Mouse (Mus musculus) embryonic facial prominence, embryonic 13.5 days (tissue): ENCODE data around the gene Nploc4. TPM values are rescaled to one million over a fixed set of nuclear protein-coding genes. Genes with fewer than 3 reads are reported as not detected.

Experiments
- ATAC-seq: fragments of 200-750 bp; cut with Nextera tagmentation; 2 replicates; pipeline ENCODE4 v1.8.0; 2017; ENCODE audit warnings: low read depth; ENCODE audit not compliant: insufficient number of reproducible peaks, insufficient read depth, low FRiP score, low TSS enrichment
- H3K27ac ChIP-seq: fragments of 300-500 bp; sonication (generic); 2 replicates; pipeline ENCODE4 v1.5.1; 2015; ENCODE audit warnings: moderate library complexity, mild to moderate bottlenecking, inconsistent platforms
- H3K27me3 ChIP-seq: fragments of 300-500 bp; sonication (generic); 2 replicates; pipeline ENCODE4 v1.6.1; 2015; ENCODE audit warnings: mild to moderate bottlenecking, inconsistent platforms
- H3K36me3 ChIP-seq: fragments of 300-500 bp; sonication (generic); 2 replicates; pipeline ENCODE4 v1.6.1; 2015; ENCODE audit warnings: mild to moderate bottlenecking, inconsistent platforms
- H3K4me1 ChIP-seq: fragments of 300-500 bp; sonication (generic); 2 replicates; pipeline ENCODE4 v1.6.1; 2015; ENCODE audit warnings: inconsistent platforms
- H3K4me2 ChIP-seq: fragments of 300-500 bp; sonication (generic); 2 replicates; pipeline ENCODE4 v1.6.1; 2015; ENCODE audit warnings: moderate library complexity, mild to moderate bottlenecking, inconsistent platforms
- H3K4me3 ChIP-seq: fragments of 300-500 bp; sonication (generic); 2 replicates; pipeline ENCODE4 v1.5.1; 2015; ENCODE audit warnings: mild to moderate bottlenecking, inconsistent platforms
- H3K9ac ChIP-seq: fragments of 300-500 bp; sonication (generic); 2 replicates; pipeline ENCODE4 v1.6.1; 2015; ENCODE audit warnings: mild to moderate bottlenecking, inconsistent platforms
- H3K9me3 ChIP-seq: fragments of 300-500 bp; sonication (generic); 2 replicates; pipeline ENCODE4 v1.6.1; 2016; ENCODE audit warnings: inconsistent platforms
- WGBS: fragments of 180-500 bp; shearing (Covaris S2); methylation state at CpG from one replicate; pipeline ENCODE4 v1.1.7; 2015; ENCODE audit warnings: mixed read lengths; 5-methylcytosine and 5-hydroxymethylcytosine counted together
- polyA plus RNA-seq: library from polyadenylated mRNA; unstranded; fragments of >200 nt; fragmentation: Nextera tagmentation; extraction: Ambion mirVana; gene quantifications from 2 replicates; pipeline ENCODE4 v1.2.1, GENCODE M21; 2015

Nploc4 gene
- polyA plus RNA-seq = 34.7 and 37.4 TPM in 2 replicates

DNA sequence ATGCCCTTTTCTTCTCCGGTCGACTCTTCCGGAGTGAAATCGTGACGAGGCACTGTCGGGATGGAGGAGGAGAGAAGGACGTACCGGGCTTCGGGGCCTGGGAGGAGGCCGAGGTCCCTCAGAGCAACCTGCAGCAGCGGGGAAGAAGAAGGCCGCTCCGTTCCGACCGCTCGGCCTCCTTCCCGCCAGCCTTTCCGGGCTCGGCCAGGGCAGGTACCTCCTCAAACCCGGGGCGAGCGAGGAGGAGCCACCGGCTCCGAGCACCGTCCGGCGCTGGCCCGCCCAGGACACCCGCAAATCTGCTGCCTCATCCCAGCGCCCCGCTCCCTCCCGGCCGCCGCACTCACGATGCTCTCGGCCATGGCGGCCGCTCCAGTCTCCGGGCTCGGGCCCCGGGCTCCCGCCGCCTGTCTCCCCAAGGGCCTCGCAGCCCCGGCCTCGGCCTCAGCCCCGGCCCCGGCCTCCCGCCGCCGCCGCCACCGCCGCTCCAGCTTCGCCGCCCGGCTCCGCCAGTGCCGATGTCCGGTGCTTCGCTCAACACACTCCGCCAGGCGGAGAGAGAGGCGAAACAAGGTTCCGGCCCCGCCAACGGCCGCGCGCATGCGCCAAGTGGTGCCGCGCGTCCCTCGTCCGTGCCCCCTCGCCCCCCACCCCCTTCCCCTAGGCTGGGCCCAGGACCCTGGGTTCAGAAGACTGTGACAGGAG is at the start of gene Nploc4:
Gene Nploc4 (minus strand): TSS at position 557 of the 705 bp plus-strand sequence.
- Histone ChIP-seq H3K4me2 (peak within 1 kb of the TSS; percentile 89), H3K4me1 (peaks cover 12% of the 10 kb centered on the region), H3K27ac (peak within 1 kb of the TSS; percentile 81), H3K27me3 (no peaks in the 10 kb centered on the region), H3K4me3 (peak within 1 kb of the TSS; percentile 99), H3K36me3 (peaks cover 28% of the 10 kb centered on the region), H3K9ac (peak within 1 kb of the TSS; percentile 98), H3K9me3 (no peaks in the 10 kb centered on the region)
- under 1% methylated on average over 77 of the region's 77 CpGs for WGBS
- ATAC-seq = peak; percentile 84

DNA sequence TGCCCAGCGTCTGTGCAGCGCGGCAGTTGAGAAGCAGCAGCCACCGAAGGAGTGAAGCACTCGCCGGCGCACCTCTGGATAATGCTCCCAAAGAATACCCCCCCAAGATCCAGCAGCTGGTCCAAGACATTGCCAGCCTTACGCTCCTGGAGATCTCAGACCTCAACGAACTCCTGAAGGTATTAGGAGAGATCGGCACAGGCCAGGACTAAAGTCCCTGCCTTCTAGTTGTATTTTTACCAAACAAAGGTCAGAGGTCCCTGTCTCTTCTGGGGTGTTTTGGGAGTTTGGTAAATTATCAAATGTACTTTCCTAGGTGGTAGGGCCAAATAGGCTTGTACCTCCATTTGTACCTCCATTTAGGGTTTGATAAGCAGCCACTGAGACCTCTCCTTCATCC is 47.7 kb upstream of the Nploc4 start:
- Histone ChIP-seq H3K4me2 (peak overlapping the region; percentile 73), H3K36me3 (peaks cover 76% of the 10 kb centered on the region), H3K4me3 (peak overlapping the region; percentile 98), H3K9me3 (no peaks in the 10 kb centered on the region), H3K27me3 (no peaks in the 10 kb centered on the region), H3K9ac (peak overlapping the region; percentile 96), H3K4me1 (peaks cover 19% of the 10 kb centered on the region), H3K27ac (peak overlapping the region; percentile 91)
- 8% methylated on average over 10 of the region's 10 CpGs for WGBS
- no peak for ATAC-seq

DNA sequence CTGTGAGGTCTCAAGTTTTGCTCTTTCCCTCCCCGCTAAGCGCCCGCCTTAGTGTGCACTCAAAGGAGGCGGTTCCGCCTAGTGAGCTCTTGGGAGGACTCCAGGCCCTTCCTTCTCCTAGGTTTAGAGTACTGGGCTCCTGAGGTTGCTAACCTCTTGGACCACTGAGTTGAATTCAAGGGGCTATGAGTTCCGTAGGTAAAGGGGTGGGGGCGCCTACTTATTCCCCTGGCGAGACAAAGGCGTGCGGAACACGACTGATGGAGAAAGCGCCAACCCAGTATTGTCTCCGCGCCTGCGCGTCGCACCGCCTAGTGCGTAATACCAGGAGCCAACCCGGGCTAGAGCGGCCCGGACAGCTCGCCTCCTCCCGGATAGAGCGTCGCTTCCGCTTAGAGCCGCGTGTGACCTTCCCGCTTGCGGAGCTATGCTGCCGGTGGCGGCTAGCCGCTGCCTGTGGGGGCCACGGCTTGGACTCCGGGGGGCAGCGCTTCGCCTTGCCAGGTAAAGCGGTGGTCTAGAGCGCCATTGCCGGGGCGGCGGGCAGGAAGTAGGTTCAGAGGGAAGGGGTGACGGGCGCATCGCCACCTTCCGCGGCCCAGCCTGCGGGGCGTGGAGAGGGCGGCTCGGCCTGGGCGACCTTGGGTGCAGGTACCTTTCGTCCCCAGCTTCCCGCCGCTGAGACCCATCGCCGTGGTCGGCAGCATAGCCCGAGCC is 46.9 kb upstream of the Nploc4 start, which contains the start of gene Mrpl12:
Gene Mrpl12 (plus strand): TSS at position 349 of the 717 bp plus-strand sequence.
- Histone ChIP-seq H3K27ac (peak within 1 kb of the TSS; percentile 91), H3K9me3 (no peaks in the 10 kb centered on the region), H3K4me2 (peak within 1 kb of the TSS; percentile 73), H3K27me3 (no peaks in the 10 kb centered on the region), H3K36me3 (peaks cover 79% of the 10 kb centered on the region), H3K4me1 (peaks cover 17% of the 10 kb centered on the region), H3K9ac (peak within 1 kb of the TSS; percentile 96), H3K4me3 (peak within 1 kb of the TSS; percentile 98)
- peak; percentile 90 for ATAC-seq
- WGBS = under 1% methylated on average over 60 of the region's 60 CpGs

DNA sequence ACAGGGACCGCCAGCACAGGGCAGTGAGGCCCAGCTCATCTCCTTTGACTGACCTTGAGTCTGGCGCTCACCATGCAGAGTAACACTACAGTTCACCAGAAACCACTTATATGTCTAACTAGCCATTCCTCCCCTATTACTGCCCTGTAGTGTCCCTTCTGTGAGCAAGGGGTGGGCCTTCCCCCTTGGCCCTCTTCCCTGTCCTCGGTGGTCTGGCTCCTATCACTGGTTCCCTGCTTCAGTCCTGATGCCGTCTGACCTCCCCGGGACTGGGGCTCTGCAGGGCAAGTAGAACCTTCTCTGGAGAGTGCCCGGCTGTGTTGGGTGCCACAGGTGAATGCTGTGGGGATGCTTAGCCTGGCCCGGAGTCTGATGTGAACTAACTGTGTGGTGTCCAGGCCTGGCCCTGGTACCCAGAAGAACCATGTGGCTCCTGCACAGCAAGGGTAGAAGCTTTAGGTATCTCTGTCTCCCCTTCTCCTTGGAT is 46.0 kb upstream of the Nploc4 start:
- Histone ChIP-seq H3K9ac (peak overlapping the region; percentile 96), H3K4me2 (peak overlapping the region; percentile 73), H3K9me3 (no peaks in the 10 kb centered on the region), H3K27me3 (no peaks in the 10 kb centered on the region), H3K27ac (peak overlapping the region; percentile 91), H3K4me1 (peaks cover 15% of the 10 kb centered on the region), H3K4me3 (peak overlapping the region; percentile 98), H3K36me3 (peaks cover 82% of the 10 kb centered on the region)
- WGBS = 92% methylated on average over 7 of the region's 7 CpGs
- ATAC-seq = no peak

DNA sequence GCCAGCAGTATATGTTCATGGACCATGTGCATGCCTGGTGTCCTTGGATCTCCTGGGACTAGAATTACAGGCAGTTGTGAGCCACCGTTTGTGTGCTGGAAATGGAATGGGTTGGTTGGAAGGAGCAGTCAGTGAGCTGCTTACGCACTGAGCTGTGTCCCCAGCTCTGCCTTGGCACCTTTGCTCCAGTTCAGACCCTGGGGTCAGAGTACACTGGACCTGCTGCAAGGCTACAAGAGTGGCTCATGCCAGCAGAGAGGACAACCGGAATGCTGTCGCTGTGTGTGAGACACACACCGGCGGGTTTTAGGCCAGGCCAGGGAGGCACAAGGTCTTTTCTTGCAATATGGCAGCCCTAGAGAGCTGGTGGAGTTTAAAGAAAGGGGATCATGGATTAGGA is 34.5 kb upstream of the Nploc4 start:
- 95% methylated on average over 6 of the region's 6 CpGs for WGBS
- Histone ChIP-seq H3K36me3 (peaks cover 76% of the 10 kb centered on the region), H3K27ac (no peak overlapping the region), H3K27me3 (no peaks in the 10 kb centered on the region), H3K9me3 (no peaks in the 10 kb centered on the region), H3K4me3 (no peak overlapping the region), H3K9ac (no peak overlapping the region), H3K4me2 (no peak overlapping the region), H3K4me1 (peaks cover 10% of the 10 kb centered on the region)
- no peak for ATAC-seq

DNA sequence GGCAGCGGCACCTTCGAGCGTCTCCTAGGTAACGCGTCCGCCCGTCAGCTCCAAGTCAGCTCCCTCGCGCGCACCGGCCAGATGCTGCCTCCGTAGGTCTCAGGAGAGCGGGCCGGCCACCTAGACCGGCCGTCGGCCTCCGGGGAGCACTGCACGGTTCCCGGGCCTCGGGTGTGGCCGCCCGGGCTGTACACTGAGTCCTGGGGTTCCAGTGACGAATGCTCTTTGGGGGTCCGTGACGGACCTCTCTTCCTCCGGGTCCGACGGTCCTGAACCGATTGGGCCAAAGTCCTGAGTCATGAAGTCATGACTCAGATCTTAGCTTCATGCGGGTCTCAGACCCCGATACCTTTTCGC is 30.2 kb upstream of the Nploc4 start:
- Histone ChIP-seq H3K27ac (peak overlapping the region; percentile 55), H3K4me3 (peak overlapping the region; percentile 98), H3K4me2 (peak overlapping the region; percentile 93), H3K9ac (peak overlapping the region; percentile 95), H3K27me3 (no peaks in the 10 kb centered on the region), H3K9me3 (no peaks in the 10 kb centered on the region), H3K4me1 (peaks cover 22% of the 10 kb centered on the region), H3K36me3 (peaks cover 61% of the 10 kb centered on the region)
- WGBS = under 1% methylated on average over 33 of the region's 33 CpGs
- ATAC-seq = peak; percentile 29; the same call in 1 of the 2 replicates

DNA sequence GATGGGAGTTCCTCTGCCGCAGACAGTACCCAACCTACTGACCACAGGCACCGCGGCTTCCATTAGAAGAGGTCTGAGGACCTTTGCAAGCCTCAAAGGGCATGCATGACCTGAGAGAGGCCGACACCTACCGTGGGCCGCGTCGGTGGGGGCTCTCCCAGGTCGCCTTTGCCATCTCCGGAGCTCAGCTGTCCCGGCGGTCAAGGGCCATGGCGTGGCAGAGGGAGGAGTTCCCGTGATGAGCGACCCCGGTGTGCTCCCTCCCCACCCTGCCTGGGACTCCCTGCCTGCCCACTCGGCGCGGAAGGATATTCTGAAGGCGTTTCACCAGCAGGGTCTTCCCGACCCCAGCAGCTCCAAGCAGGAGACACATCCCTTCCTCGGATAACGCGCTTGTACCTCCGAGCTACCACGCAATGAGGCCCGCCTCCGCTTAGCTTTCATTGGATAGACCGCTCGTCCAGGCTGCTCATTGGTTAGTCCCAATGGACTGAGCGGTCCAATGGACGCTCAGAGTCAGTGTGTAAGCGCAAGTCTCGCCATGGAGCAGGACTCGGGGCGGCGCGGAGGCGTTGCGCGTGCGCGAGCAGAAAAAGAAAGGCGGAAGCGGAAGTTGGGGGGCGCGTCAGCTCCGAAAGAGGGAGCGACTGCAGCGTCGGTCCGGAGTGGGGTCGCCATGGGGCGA is 29.7 kb upstream of the Nploc4 start, which contains the start of gene Arl16:
Gene Arl16 (minus strand): TSS at position 557 of the 685 bp plus-strand sequence.
- Histone ChIP-seq H3K4me2 (peak within 1 kb of the TSS; percentile 93), H3K36me3 (peaks cover 61% of the 10 kb centered on the region), H3K4me3 (peak within 1 kb of the TSS; percentile 98), H3K9me3 (no peaks in the 10 kb centered on the region), H3K9ac (peak within 1 kb of the TSS; percentile 95), H3K27ac (peak within 1 kb of the TSS; percentile 74), H3K27me3 (no peaks in the 10 kb centered on the region), H3K4me1 (peaks cover 22% of the 10 kb centered on the region)
- WGBS = under 1% methylated on average over 53 of the region's 54 CpGs
- peak; percentile 99 for ATAC-seq

DNA sequence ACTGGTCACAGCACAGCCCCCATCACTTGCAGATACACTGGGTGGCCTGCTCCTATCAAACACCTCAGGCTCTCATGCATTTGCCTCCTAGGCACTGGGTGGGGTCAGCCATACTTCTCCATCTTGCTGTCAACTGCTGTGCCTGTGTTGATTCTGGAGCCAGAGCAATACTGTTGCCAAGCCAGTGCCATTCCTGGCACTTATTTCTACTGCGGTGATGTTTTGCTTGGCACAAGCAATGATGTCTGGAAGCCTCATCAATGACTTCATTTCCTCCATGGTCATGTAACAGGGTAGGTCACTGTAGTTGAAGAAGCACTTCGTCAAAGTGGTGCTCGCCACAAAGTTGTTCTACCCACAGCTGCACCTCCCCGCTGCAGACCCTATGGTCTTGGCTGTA is 28.0 kb upstream of the Nploc4 start:
- H3K36me3 ChIP-seq = peaks cover 61% of the 10 kb centered on the region
- H3K27me3 ChIP-seq = no peaks in the 10 kb centered on the region
- peaks cover 22% of the 10 kb centered on the region for H3K4me1 ChIP-seq
- H3K4me3 ChIP-seq = 0 out of 2 replicates have a peak overlapping the region, but pooled peaks have one; percentile 98
- no peaks in the 10 kb centered on the region for H3K9me3 ChIP-seq
- no peak overlapping the region for H3K27ac ChIP-seq
- H3K9ac ChIP-seq = no peak overlapping the region
- 86% methylated on average over 4 of the region's 4 CpGs for WGBS
- peak overlapping the region; percentile 93; the same call in 1 of the 2 replicates for H3K4me2 ChIP-seq
- no peak for ATAC-seq

DNA sequence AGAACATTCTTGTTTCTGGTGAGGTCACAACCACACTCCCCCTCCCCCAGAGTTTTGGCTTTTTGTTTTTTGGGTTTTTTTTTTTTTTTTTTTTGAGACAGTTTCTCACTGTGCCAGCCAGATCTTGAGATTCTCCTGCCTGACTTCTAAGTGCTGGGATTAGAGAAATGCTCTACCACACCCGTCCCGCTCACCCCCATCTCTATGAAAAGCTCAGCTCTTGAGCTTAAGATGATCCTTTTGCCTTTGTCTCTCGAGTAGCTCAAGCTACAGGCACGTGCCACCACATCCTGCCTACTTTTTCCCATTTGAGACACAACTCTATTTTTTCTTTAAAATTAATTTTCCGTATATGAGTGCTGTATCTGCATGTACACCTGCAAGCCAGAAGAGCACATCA is 26.9 kb upstream of the Nploc4 start:
- no peak overlapping the region for H3K4me3 ChIP-seq
- H3K36me3 ChIP-seq = peaks cover 59% of the 10 kb centered on the region
- no peak overlapping the region for H3K9ac ChIP-seq
- no peak overlapping the region for H3K27ac ChIP-seq
- H3K4me1 ChIP-seq = peaks cover 23% of the 10 kb centered on the region
- no peak for ATAC-seq
- H3K4me2 ChIP-seq = no peak overlapping the region
- H3K9me3 ChIP-seq = no peaks in the 10 kb centered on the region
- WGBS = 86% methylated on average over 5 of the region's 5 CpGs
- no peaks in the 10 kb centered on the region for H3K27me3 ChIP-seq

DNA sequence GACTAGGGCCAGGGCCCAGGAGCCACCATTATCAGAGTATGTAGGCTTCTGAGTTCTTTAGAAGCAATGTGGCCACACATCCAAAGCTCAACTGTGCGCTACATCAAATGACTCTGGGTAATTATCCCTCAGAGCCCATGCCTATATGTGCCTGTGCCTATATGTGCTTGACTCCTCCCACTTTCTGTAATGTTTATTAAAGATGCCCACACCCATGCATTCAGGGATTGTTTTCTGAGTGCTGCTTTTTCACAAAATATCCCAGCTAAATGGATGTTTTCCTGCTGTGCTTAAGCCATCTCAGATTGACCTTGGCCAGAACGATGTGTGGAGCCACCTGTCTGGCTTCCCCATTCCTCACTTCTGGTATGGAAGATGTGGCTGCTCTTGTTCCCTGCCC is 26.0 kb upstream of the Nploc4 start:
- Histone ChIP-seq H3K9me3 (no peaks in the 10 kb centered on the region), H3K9ac (no peak overlapping the region), H3K4me1 (peaks cover 28% of the 10 kb centered on the region), H3K4me3 (no peak overlapping the region), H3K36me3 (peaks cover 63% of the 10 kb centered on the region), H3K27ac (no peak overlapping the region), H3K27me3 (no peaks in the 10 kb centered on the region), H3K4me2 (no peak overlapping the region)
- WGBS = 86% methylated on average over 2 of the region's 2 CpGs
- no peak for ATAC-seq

DNA sequence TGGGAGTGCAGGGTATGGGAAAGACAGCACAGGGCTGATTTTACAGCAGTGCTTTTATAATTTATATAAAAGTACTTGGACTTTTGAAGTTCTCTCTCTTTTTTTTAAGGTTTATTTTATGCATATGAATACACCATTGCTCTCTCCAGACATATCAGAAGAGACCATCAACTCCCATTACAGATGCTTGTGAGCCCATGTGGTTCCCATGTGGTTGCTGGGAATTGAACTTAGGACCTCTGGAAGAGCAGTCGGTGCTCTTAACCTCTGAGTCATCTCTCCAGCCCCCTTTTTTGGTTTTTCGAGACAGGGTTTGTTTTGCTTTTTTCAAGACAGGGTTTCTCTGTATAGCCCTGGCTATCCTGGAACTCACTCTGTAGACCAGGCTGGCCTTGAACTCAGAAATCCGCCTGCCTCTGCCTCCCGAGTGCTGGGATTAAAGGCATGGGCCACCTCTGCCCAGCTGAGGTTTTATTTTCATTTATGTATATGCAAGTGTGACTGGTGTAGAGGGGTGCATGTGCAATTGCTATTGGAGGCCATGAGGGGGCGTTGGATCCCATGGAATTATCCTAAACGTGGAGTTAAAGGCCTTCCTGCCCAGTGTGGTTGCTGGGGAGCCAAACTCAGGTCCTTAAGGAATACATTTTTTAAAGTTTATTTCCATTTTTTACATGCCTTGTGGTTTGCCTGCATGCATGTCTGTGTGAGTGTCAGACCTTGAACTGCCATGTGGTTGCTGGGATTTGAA is 21.5 kb upstream of the Nploc4 start:
- H3K9me3 ChIP-seq = no peaks in the 10 kb centered on the region
- no peak overlapping the region for H3K27ac ChIP-seq
- H3K9ac ChIP-seq = peak overlapping the region; percentile 97
- H3K27me3 ChIP-seq = no peaks in the 10 kb centered on the region
- no peak for ATAC-seq
- H3K4me3 ChIP-seq = peak overlapping the region; percentile 91
- peaks cover 21% of the 10 kb centered on the region for H3K4me1 ChIP-seq
- peaks cover 57% of the 10 kb centered on the region for H3K36me3 ChIP-seq
- 64% methylated on average over 6 of the region's 6 CpGs for WGBS
- H3K4me2 ChIP-seq = peak overlapping the region; percentile 91
